Mouse (Mus musculus) erythroblast, embryonic 14.5 days (primary cell): ENCODE data around the gene Cckar. TPM values are rescaled to one million over a fixed set of nuclear protein-coding genes. Genes with fewer than 3 reads are reported as not detected.
"Not testable (repeated sequence)": the region's sequence is repeated elsewhere in the genome, so short reads cannot be mapped to it uniquely, and the experiment has no call there.

Experiments used
- H3K27me3 ChIP-seq: 2 replicates; pipeline ENCODE4 v1.6.1; 2012; ENCODE audit warnings: inconsistent platforms; ENCODE audit not compliant: control insufficient read depth
- H3K36me3 ChIP-seq: 2 replicates; pipeline ENCODE4 v1.6.1; 2012; ENCODE audit warnings: mild to moderate bottlenecking, inconsistent platforms; ENCODE audit not compliant: control insufficient read depth
- H3K4me1 ChIP-seq: 2 replicates; pipeline ENCODE4 v1.6.1; 2012; ENCODE audit warnings: inconsistent platforms; ENCODE audit not compliant: control insufficient read depth
- H3K4me3 ChIP-seq: replicated peaks from 2 replicates; pipeline ENCODE3; 2012; ENCODE audit warnings: moderate library complexity, mild to moderate bottlenecking, inconsistent platforms
- H3K9me3 ChIP-seq: 2 replicates; pipeline ENCODE4 v1.6.1; 2012; ENCODE audit warnings: low read length, inconsistent platforms, mixed read lengths; ENCODE audit not compliant: control insufficient read depth
- GATA1 ChIP-seq: IDR thresholded peaks from 2 replicates; pipeline ENCODE4 v1.6.1; 2012; ENCODE audit warnings: low read length, inconsistent platforms, mixed read lengths
- TAL1 ChIP-seq: IDR thresholded peaks from 3 replicates; pipeline ENCODE4 v1.6.1; 2012; ENCODE audit warnings: low read length, inconsistent platforms, mixed read lengths
- polyA plus RNA-seq: library from polyadenylated mRNA; stranded (reverse); fragments of >175 nt; gene quantifications from 2 replicates; pipeline ENCODE4 v1.2.3, GENCODE M21; 2012

The Cckar gene
- polyA plus RNA-seq, 1 experiment, result not detected

DNA sequence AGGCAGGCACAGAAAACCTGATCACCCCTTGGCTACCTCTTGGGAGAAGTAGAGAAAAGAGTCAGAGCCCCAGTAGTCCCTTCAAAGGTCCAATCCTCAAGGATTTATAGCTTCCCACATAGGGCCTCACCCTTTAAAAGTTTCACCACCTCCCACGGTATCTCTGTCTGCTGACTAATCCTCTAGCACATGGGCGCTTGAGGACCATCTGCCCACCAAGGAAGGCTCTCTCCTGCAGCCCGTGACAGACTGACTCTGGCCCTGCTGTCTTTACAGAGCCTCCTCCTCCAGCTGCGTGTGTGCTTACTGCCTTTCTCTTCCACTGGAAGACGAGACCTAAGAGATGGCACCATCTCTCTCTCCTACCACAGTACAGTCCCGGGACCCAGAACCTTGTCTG lies 27.9 kb downstream of the Cckar start:
- Histone ChIP-seq H3K27me3 (no peaks in the 10 kb centered on the region; the same call in 1 of the 2 replicates), H3K36me3 (no peaks in the 10 kb centered on the region), H3K4me3 (no peak overlapping the region), H3K9me3 (no peaks in the 10 kb centered on the region), H3K4me1 (no peaks in the 10 kb centered on the region)
- no peak for TF ChIP-seq TAL1
- no peak for TF ChIP-seq GATA1

DNA sequence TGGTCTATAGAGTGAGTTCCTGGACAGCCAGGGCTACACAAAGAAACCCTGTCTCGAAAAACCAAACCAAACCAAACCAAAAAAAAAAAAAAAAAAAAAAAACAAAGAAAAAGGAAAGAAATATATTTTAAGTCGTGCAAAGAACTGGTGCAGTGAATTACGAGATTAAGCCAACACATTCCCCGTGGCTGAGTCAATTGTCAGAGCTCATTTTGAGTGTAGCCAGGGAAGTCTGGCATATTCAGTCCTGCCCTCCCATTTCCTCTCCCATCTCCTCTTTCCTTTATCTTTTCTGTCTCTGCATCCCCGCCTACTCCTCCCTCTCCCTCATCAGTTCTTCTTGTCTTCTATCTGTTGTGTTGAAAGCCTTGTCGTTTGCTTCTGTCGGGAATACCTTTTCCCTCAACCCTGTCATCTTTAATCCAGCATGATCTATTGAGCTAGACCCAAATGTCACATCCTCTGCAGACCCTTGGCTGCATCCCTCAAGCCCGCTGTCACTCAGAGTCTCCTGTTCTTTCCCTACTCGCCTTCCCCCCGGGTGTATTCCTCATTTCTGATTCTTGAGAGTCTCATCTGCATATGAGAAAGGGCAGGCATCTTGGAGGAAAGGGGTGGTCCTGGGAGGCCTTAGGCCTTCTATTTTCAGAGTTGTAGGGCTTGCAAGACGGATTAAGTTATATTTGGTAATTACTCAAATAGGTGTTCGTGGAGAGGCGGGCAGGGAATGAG lies 29.3 kb downstream of the Cckar start:
- Histone ChIP-seq H3K4me3 (no peak overlapping the region), H3K4me1 (no peaks in the 10 kb centered on the region), H3K27me3 (no peaks in the 10 kb centered on the region; the same call in 1 of the 2 replicates), H3K36me3 (no peaks in the 10 kb centered on the region), H3K9me3 (no peaks in the 10 kb centered on the region)
- TF ChIP-seq GATA1 (no peak), TAL1 (no peak)

DNA sequence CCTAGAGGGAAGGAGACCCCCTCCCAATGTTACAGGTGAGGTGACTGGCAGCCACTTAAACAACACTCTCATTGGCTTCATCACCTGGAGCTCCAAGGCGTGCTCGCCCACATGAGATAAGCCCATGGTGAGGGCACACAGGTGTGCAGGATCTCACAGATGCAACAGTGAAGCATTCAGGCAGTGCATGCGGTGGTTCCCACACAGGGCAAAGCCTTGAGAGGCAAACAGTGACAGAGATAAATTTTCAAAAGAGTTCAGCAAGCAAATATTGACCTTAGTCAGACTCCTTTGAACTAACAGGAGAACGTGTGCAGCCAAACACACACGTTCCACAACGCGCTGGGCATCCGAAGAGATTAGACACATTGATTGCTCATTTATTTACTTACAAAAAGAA lies 30.8 kb downstream of the Cckar start:
- Histone ChIP-seq H3K9me3 (no peaks in the 10 kb centered on the region), H3K4me1 (no peaks in the 10 kb centered on the region), H3K36me3 (no peaks in the 10 kb centered on the region), H3K27me3 (no peaks in the 10 kb centered on the region; the same call in 1 of the 2 replicates), H3K4me3 (no peak overlapping the region)
- no peak for TF ChIP-seq GATA1
- TF ChIP-seq TAL1, result no peak

GRCm38 (mm10) chr5:53673493-53674150 lies 33.9 kb downstream of the Cckar start:
- not testable (repeated sequence) for H3K27me3 ChIP-seq, H3K36me3 ChIP-seq, H3K4me3 ChIP-seq

DNA sequence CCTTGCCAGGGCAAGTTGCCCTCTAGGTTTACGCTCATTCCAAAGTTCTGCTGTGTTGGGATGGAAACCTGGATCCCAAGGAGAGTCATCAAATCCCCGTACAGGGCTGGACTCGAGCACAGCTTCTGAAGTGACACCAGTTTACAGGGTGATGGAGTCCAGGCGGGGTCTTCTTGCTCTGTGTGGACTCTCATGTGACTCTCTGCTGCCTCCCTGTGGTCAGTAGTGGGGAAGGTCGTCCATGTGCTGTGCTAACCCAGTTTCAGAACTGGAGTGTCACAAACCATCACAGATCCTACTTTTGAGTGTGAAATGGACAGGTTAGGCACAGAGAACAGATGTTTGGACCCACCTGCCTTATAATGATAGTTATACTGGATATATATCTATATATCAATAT lies 35.2 kb downstream of the Cckar start:
- no peaks in the 10 kb centered on the region for H3K9me3 ChIP-seq
- no peaks in the 10 kb centered on the region for H3K27me3 ChIP-seq
- no peak for TF ChIP-seq GATA1
- TF ChIP-seq TAL1, result no peak
- no peaks in the 10 kb centered on the region for H3K4me1 ChIP-seq
- H3K36me3 ChIP-seq, result no peaks in the 10 kb centered on the region
- no peak overlapping the region for H3K4me3 ChIP-seq

More at GRCm38 (mm10) chr5:53673493-53674150, 33.9 kb downstream of the Cckar start:
- H3K4me1 ChIP-seq, H3K9me3 ChIP-seq: not testable (repeated sequence)

DNA sequence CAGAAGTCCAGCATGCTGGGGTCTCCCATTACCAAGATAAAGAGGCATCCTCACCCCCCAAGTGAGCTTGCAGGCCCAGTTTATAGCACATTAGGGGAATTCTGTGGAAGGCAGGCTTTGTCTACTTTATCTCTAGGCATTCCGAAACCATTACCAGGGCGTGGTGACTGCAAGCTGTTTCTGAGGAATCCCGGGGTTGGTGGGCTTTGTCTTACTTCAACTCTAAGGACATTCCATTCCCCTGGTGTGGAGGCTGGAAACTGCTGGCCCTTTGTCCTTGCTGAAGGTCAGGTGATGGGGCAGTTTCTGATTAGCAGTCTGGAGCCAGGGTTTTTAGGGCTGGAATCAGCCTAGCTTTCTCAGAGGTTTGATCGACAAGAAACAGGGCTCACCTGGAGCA lies 36.0 kb downstream of the Cckar start:
- Histone ChIP-seq H3K9me3 (no peaks in the 10 kb centered on the region), H3K4me1 (no peaks in the 10 kb centered on the region), H3K4me3 (no peak overlapping the region), H3K27me3 (no peaks in the 10 kb centered on the region), H3K36me3 (no peaks in the 10 kb centered on the region)
- no peak for TF ChIP-seq TAL1
- no peak for TF ChIP-seq GATA1

DNA sequence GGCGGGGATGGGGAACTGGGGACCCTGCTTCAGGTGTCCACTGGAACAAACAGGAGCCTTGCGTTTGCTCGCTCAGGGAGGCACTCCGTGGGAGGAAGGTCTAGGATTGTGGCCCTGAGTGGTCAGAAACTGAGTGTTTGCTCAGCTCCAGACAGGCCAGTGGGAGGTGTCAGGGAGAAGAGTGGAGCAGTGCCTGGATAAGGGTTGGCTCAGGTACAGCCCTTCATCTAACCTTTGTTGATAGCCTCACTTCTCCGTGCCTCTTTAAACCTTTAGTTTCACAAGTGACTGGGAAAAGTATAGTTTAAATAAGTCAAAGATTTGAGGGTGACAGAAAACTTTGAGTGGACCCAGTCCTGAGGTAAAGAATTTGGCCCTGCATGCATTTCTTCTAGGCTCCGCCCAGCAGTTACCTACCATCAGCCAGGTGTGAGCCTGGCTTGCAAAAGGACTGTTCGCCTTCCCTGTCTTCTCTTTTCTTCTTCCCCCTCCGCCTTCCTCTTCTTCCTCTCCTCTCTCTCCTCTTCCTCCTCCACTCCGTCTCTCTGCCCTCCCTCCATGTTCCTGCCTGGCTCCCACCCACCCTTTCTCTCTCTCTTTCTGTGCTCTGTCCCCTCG lies 37.1 kb downstream of the Cckar start:
- H3K4me3 ChIP-seq, result no peak overlapping the region
- H3K27me3 ChIP-seq, result no peaks in the 10 kb centered on the region
- no peaks in the 10 kb centered on the region for H3K4me1 ChIP-seq
- H3K36me3 ChIP-seq, result no peaks in the 10 kb centered on the region
- TF ChIP-seq TAL1 (no peak), GATA1 (no peak)
- H3K9me3 ChIP-seq, result no peaks in the 10 kb centered on the region

DNA sequence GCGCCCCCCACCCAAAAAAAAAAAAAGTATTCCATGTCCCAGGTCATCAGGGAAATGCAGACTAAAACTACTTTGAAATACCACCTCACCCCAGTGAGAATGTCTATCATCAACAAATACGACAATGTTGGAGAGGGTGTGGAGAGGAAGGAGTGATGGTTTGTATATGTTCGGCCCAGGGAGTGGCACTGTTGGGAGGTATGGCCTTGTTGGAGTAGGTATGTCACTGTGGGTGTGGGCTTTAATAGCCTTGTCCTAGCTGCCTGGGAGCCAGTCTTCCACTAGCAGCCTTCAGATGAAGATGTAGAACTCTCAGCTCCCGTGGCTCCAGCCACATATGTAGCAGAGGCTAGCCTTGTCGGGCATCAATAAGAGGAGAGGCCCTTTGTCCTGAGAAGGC lies 39.5 kb downstream of the Cckar start:
- Histone ChIP-seq H3K27me3 (no peaks in the 10 kb centered on the region), H3K9me3 (no peaks in the 10 kb centered on the region), H3K4me3 (no peak overlapping the region), H3K36me3 (no peaks in the 10 kb centered on the region), H3K4me1 (no peaks in the 10 kb centered on the region)
- no peak for TF ChIP-seq TAL1
- no peak for TF ChIP-seq GATA1

DNA sequence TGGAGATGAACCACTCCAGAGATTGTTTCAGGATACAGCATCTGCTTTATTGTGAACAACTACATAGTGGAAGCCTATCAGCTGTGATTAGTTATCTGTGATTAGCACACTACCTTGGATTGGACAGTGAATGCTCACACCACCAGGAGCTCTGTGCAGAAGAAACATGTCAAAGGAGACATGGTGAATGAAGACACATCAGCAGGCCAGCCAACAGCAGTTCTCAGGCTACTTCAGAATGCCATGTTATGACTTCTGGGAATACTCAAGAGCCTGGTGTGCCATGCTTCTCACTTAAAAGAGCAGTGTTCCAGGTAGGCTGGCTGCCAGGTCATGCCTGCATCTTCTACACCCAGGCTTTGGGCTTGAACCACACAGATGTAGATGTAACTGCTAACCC lies 43.8 kb downstream of the Cckar start:
- H3K4me3 ChIP-seq, result no peak overlapping the region
- H3K27me3 ChIP-seq, result no peaks in the 10 kb centered on the region
- H3K4me1 ChIP-seq, result no peaks in the 10 kb centered on the region
- H3K9me3 ChIP-seq, result no peaks in the 10 kb centered on the region
- no peak for TF ChIP-seq GATA1
- no peak for TF ChIP-seq TAL1
- no peaks in the 10 kb centered on the region for H3K36me3 ChIP-seq
